Mouse (Mus musculus) kidney, embryonic 15.5 days (tissue): ENCODE measurements around the gene Anks1b. TPM values are rescaled to one million over a fixed set of nuclear protein-coding genes. Genes with fewer than 3 reads are reported as not detected.

ENCODE experiments used
- ATAC-seq: fragments of 200-750 bp; cut with Nextera tagmentation; replicated peaks from 2 replicates; pipeline ENCODE4 v1.8.0; 2017; ENCODE audit warnings: moderate TSS enrichment; ENCODE audit not compliant: low FRiP score
- H3K27ac ChIP-seq: fragments of 300-500 bp; sonication (generic); 2 replicates; pipeline ENCODE4 v1.5.1; 2015; ENCODE audit warnings: mild to moderate bottlenecking, inconsistent platforms
- H3K27me3 ChIP-seq: fragments of 300-500 bp; sonication (generic); 2 replicates; pipeline ENCODE4 v1.6.1; 2015; ENCODE audit warnings: inconsistent platforms
- H3K36me3 ChIP-seq: fragments of 300-500 bp; sonication (generic); 2 replicates; pipeline ENCODE4 v1.6.1; 2015; ENCODE audit warnings: inconsistent platforms
- H3K4me1 ChIP-seq: fragments of 300-500 bp; sonication (generic); 2 replicates; pipeline ENCODE4 v1.6.1; 2015; ENCODE audit warnings: inconsistent platforms
- H3K4me2 ChIP-seq: fragments of 300-500 bp; sonication (generic); 2 replicates; pipeline ENCODE4 v1.6.1; 2015; ENCODE audit warnings: moderate library complexity, mild to moderate bottlenecking, inconsistent platforms
- H3K4me3 ChIP-seq: fragments of 300-500 bp; sonication (generic); replicated peaks from 2 replicates; pipeline ENCODE4 v1.5.1; 2015; ENCODE audit warnings: mild to moderate bottlenecking, inconsistent platforms
- H3K9ac ChIP-seq: fragments of 300-500 bp; sonication (generic); 2 replicates; pipeline ENCODE4 v1.6.1; 2015; ENCODE audit warnings: mild to moderate bottlenecking, inconsistent platforms
- H3K9me3 ChIP-seq: fragments of 300-500 bp; sonication (generic); replicated peaks from 2 replicates; pipeline ENCODE4 v1.6.1; 2016; ENCODE audit warnings: inconsistent platforms
- WGBS: fragments of 180-500 bp; shearing (Covaris S2); methylation state at CpG from one replicate; pipeline ENCODE4 v1.1.7; 2015; ENCODE audit warnings: mixed read lengths; 5-methylcytosine and 5-hydroxymethylcytosine counted together
- polyA plus RNA-seq: library from polyadenylated mRNA; unstranded; fragments of >200 nt; fragmentation: Nextera tagmentation; extraction: Ambion mirVana; gene quantifications from 2 replicates; pipeline ENCODE4 v1.2.1, GENCODE M21; 2015

Gene Anks1b
- polyA plus RNA-seq, 1 experiment from 2014 or later, result 4.1 TPM

GRCm38 (mm10) chr10:90220470-90220869, 347.2 kb downstream of the Anks1b start:
- H3K27ac ChIP-seq, result no peak overlapping the region

DNA sequence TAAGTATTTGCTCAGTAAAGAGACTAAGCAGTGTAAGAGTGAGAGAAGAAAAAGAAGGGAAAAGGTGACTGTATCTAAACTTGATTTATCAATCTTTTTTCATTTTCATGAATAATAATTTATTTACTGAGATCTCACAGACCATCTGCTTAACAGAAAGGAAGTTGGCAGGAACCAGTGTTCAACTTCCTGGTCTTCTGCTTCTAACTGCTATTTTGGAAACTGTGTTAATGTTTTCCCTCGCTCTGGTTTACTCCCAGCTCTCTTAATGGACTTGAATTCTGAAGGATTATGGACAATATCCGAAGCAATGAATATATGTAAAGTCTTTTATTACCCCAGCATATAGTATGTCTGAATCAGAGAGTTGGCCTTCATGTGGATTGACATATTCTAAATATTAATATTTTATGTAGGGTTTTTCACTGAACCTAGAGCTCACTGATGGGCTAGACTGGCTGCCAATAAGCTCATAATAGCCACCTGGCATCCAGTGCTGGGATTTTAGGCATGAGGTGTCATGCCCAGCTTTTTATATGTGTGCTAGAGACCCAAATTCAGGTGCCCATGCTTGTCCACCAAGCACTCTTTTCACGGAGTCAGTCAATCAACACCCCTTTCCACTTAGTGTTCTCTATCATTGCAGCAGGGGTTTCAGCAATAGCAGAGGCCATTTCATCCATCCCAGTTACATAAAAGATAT, 349.6 kb downstream of the Anks1b start:
- H3K36me3 ChIP-seq, result no peaks in the 10 kb centered on the region
- no peak overlapping the region for H3K27ac ChIP-seq
- H3K4me1 ChIP-seq, result no peaks in the 10 kb centered on the region
- H3K4me2 ChIP-seq, result no peak overlapping the region
- no peaks in the 10 kb centered on the region for H3K27me3 ChIP-seq
- 88% methylated on average over 3 of the region's 3 CpGs for WGBS
- H3K4me3 ChIP-seq, result no peak overlapping the region
- no peak for ATAC-seq
- no peak overlapping the region for H3K9ac ChIP-seq
- no peaks in the 10 kb centered on the region for H3K9me3 ChIP-seq

More at GRCm38 (mm10) chr10:90220470-90220869, 347.2 kb downstream of the Anks1b start:
- Histone ChIP-seq H3K4me3 (no peak overlapping the region), H3K9me3 (no peaks in the 10 kb centered on the region), H3K27me3 (no peaks in the 10 kb centered on the region), H3K4me2 (no peak overlapping the region), H3K4me1 (no peaks in the 10 kb centered on the region), H3K9ac (no peak overlapping the region), H3K36me3 (no peaks in the 10 kb centered on the region)
- WGBS, result 58% methylated on average over 3 of the region's 3 CpGs
- ATAC-seq, result no peak

- no peaks in the 10 kb centered on the region for H3K36me3 ChIP-seq
- no peaks in the 10 kb centered on the region for H3K4me1 ChIP-seq
- 80% methylated on average over 3 of the region's 3 CpGs for WGBS
These were observed 362.0 kb downstream of the Anks1b start for GRCm38 (mm10) chr10:90235273-90235672.

GRCm38 (mm10) chr10:90237290-90237689, 364.0 kb downstream of the Anks1b start:
- no peak overlapping the region for H3K4me3 ChIP-seq
- no peak overlapping the region for H3K27ac ChIP-seq
- H3K36me3 ChIP-seq, result no peaks in the 10 kb centered on the region
- WGBS, result 78% methylated on average over 3 of the region's 3 CpGs
- H3K4me2 ChIP-seq, result no peak overlapping the region
- H3K9ac ChIP-seq, result no peak overlapping the region
- ATAC-seq, result no peak
- no peaks in the 10 kb centered on the region for H3K27me3 ChIP-seq
- H3K9me3 ChIP-seq, result no peaks in the 10 kb centered on the region
- no peaks in the 10 kb centered on the region for H3K4me1 ChIP-seq

More at GRCm38 (mm10) chr10:90235273-90235672, 362.0 kb downstream of the Anks1b start:
- ATAC-seq, result no peak
- H3K4me2 ChIP-seq, result no peak overlapping the region
- no peak overlapping the region for H3K9ac ChIP-seq
- H3K9me3 ChIP-seq, result no peaks in the 10 kb centered on the region
- no peaks in the 10 kb centered on the region for H3K27me3 ChIP-seq
- H3K27ac ChIP-seq, result no peak overlapping the region
- no peak overlapping the region for H3K4me3 ChIP-seq

DNA sequence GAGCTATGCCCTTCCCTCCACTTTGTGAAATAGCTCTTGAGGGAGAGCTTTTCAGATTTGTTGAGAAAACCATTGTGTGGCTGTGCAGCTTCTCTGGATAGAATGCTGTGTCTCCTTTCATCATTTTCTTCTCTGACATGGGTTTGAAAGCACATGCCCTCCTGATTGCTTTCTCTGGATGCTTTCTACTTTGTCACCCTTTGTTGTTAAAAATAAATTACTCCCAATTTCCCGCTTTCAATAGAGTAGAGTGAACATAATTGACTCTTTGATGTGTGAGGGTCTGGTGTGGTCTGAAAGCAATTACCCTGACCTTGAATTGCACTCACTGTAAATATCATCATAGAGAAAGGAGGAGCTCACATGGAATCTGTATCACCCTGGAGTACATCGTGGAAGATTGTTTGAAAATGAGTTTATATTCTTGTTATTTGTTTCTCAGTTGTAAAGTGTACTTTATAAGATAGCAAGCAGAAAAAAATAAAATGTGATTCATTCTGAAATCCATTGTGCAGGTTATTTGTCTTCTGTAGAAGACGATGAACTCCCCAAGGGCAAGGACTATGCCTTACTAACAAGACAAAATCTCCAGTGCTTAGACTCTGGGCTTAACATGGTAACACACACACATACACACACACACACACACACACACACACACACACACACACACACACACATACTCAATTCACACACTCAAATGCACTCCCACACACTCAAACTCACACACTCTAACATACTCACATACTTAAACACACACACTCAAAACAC, 385.8 kb downstream of the Anks1b start:
- Histone ChIP-seq H3K4me2 (no peak overlapping the region), H3K36me3 (no peaks in the 10 kb centered on the region), H3K4me1 (no peaks in the 10 kb centered on the region), H3K9ac (no peak overlapping the region), H3K27ac (no peak overlapping the region), H3K27me3 (no peaks in the 10 kb centered on the region), H3K4me3 (no peak overlapping the region), H3K9me3 (no peaks in the 10 kb centered on the region)
- 54% methylated on average over 3 of the region's 3 CpGs for WGBS
- no peak for ATAC-seq

GRCm38 (mm10) chr10:90271321-90271720, 398.0 kb downstream of the Anks1b start:
- no peak overlapping the region for H3K4me3 ChIP-seq
- no peaks in the 10 kb centered on the region for H3K9me3 ChIP-seq
- H3K9ac ChIP-seq, result no peak overlapping the region
- H3K27me3 ChIP-seq, result no peaks in the 10 kb centered on the region
- ATAC-seq, result no peak
- no peaks in the 10 kb centered on the region for H3K36me3 ChIP-seq
- no peaks in the 10 kb centered on the region for H3K4me1 ChIP-seq
- no peak overlapping the region for H3K4me2 ChIP-seq
- H3K27ac ChIP-seq, result no peak overlapping the region
- WGBS, result 87% methylated on average over 1 of the region's 1 CpGs

- ATAC-seq, result no peak
- H3K27ac ChIP-seq, result no peak overlapping the region
- no peaks in the 10 kb centered on the region for H3K4me1 ChIP-seq
- no peak overlapping the region for H3K4me3 ChIP-seq
- no peak overlapping the region for H3K9ac ChIP-seq
- H3K4me2 ChIP-seq, result no peak overlapping the region
- H3K9me3 ChIP-seq, result no peaks in the 10 kb centered on the region
- H3K36me3 ChIP-seq, result no peaks in the 10 kb centered on the region
- H3K27me3 ChIP-seq, result no peaks in the 10 kb centered on the region
- 71% methylated on average over 2 of the region's 2 CpGs for WGBS
These were observed 400.0 kb downstream of the Anks1b start for GRCm38 (mm10) chr10:90273311-90273710.

DNA sequence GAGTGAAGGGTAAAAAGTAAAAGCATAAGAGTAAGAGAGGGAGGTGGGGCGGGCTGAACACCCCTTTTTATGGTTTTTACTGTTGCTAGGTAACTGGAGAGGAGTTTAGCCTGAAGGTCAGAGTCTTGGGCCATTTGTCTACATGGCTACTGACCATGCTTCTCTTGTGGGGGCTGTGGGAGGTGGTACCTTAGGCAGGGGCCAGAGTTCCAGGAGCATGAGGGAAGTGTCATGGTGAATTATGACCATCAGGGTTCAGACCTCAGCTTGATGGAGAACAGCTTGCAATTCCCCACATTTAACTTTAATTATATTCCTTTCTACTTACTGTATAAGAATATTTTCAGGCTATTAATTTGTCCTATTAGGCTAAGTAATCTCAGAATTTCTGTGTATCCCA, 413.3 kb downstream of the Anks1b start:
- H3K9me3 ChIP-seq, result no peaks in the 10 kb centered on the region
- H3K27me3 ChIP-seq, result no peaks in the 10 kb centered on the region
- 0 out of 2 replicates have a peak, but pooled peaks cover 3% of the 10 kb centered on the region for H3K4me1 ChIP-seq
- ATAC-seq, result peak; percentile 94
- no peak overlapping the region for H3K27ac ChIP-seq
- no peak overlapping the region for H3K4me3 ChIP-seq
- no peaks in the 10 kb centered on the region for H3K36me3 ChIP-seq
- H3K9ac ChIP-seq, result no peak overlapping the region
- H3K4me2 ChIP-seq, result no peak overlapping the region
- WGBS, result 41% methylated on average over 1 of the region's 1 CpGs

- 75% methylated on average over 1 of the region's 1 CpGs for WGBS
These were observed 429.9 kb downstream of the Anks1b start for GRCm38 (mm10) chr10:90303249-90303648.

DNA sequence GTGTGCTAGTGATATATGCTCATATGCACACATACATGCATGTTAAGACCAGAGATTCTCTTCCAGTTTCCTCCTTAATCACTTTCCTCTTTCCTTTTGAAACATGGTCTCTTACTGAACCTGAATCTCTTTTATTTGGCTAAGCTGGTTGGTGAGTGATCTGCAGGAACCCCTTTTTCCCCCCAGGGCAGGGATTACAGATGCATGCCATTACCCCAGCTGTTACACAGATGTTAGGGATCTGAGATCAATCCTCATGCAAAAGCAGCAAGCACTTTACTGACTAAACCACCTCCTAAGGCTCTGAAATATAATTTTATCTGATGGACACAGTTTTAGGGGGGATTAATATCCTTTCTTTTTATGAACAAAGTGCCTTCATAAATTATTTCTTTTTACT, 432.8 kb downstream of the Anks1b start:
- no peak for ATAC-seq
- Histone ChIP-seq H3K27me3 (no peaks in the 10 kb centered on the region), H3K9ac (no peak overlapping the region), H3K27ac (no peak overlapping the region), H3K36me3 (no peaks in the 10 kb centered on the region), H3K9me3 (no peaks in the 10 kb centered on the region), H3K4me3 (no peak overlapping the region), H3K4me1 (no peaks in the 10 kb centered on the region), H3K4me2 (no peak overlapping the region)

More at GRCm38 (mm10) chr10:90303249-90303648, 429.9 kb downstream of the Anks1b start:
- H3K36me3 ChIP-seq, result no peaks in the 10 kb centered on the region
- ATAC-seq, result no peak
- H3K4me3 ChIP-seq, result no peak overlapping the region
- H3K9me3 ChIP-seq, result no peaks in the 10 kb centered on the region
- no peak overlapping the region for H3K9ac ChIP-seq
- H3K27ac ChIP-seq, result no peak overlapping the region
- no peaks in the 10 kb centered on the region for H3K4me1 ChIP-seq
- no peak overlapping the region for H3K4me2 ChIP-seq
- no peaks in the 10 kb centered on the region for H3K27me3 ChIP-seq

- no peak overlapping the region for H3K9ac ChIP-seq
- H3K4me2 ChIP-seq, result no peak overlapping the region
- ATAC-seq, result no peak
- 83% methylated on average over 5 of the region's 5 CpGs for WGBS
- no peaks in the 10 kb centered on the region for H3K27me3 ChIP-seq
- no peaks in the 10 kb centered on the region for H3K9me3 ChIP-seq
- no peak overlapping the region for H3K4me3 ChIP-seq
- no peak overlapping the region for H3K27ac ChIP-seq
- no peaks in the 10 kb centered on the region for H3K36me3 ChIP-seq
- no peaks in the 10 kb centered on the region for H3K4me1 ChIP-seq
These were observed 434.7 kb downstream of the Anks1b start for GRCm38 (mm10) chr10:90307931-90308555.

DNA sequence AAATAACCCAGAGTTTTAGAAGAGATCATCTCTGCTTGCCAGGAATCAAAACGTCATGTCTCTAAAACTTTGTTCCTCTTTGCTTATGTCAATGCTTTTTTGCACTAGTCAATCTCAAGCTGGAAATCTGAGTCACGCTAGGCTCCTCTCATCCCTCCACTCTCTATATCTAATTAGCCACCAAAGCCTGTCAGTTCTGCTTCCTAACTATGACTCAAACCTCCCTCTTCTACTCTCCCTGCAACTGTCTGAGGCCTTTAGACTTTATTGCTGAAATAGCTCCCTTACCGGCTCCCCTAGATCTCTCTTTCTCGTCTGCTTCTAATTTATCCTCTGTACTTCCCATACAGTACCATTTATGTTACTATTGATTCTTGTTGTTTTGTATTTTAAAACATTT, 456.5 kb downstream of the Anks1b start:
- Histone ChIP-seq H3K9me3 (no peaks in the 10 kb centered on the region), H3K4me2 (no peak overlapping the region), H3K4me3 (no peak overlapping the region), H3K4me1 (no peaks in the 10 kb centered on the region), H3K27me3 (no peaks in the 10 kb centered on the region), H3K36me3 (no peaks in the 10 kb centered on the region), H3K27ac (no peak overlapping the region), H3K9ac (no peak overlapping the region)
- WGBS, result 88% methylated on average over 4 of the region's 4 CpGs
- no peak for ATAC-seq
